Mouse (Mus musculus): ENCODE results near the gene Kcnc4.

The Kcnc4 gene

DNA sequence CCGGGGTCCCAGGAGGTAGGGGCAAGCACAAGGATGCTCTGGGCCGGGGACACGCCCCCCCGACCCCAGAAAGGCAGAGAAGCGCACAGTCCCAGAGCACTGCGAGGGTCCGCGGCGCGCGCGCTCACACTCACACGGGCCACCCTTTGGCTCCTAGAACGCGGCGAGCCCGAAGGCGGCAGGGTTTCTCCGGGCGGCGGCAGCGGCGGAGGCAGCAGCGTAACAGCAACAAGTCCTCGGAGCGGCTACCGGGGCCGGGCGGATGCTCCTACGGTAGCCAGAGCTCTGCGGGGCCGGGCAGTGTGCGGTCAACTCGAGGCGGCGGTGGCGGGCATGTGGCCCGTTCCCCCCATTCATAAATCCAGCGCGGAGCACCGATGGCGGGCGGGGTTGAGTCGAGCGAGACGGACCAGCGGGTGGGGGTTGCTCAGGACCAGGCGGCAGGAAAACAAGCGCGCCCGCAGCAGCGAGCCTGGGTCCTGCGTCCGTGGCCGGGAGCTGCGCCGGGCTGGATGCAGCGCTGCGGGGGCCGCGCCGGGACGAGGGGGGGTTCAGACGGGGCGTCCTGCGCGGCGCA, at the start of gene Kcnc4:
Kcnc4 (minus strand) TSS at position 357 of the 577 bp plus-strand sequence.
- peak; percentile 54 for DNase-seq (ENCODE audit: extremely low spot score)

DNA sequence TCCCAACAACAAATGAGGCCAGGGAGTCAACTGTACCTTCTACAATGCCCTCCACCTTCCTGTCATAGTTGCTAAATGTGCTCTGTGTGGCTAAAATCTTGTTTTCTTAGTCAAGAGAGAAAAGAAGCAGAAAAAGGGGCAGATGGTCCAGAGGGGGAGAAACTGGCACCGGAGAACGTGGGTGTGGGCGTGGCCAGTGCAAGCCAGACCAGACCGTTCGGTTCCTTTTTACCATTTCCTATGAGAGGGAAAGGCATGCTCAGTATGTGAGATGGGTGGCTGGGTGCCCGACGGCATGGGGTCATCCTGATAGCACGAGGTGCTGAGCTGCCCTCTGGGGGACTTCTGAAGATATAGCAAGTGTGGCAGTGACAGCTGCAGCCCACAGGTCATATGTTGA, 49.3 kb upstream of the Kcnc4 start:
- DNase-seq (ENCODE audit: extremely low spot score): no peak

DNA sequence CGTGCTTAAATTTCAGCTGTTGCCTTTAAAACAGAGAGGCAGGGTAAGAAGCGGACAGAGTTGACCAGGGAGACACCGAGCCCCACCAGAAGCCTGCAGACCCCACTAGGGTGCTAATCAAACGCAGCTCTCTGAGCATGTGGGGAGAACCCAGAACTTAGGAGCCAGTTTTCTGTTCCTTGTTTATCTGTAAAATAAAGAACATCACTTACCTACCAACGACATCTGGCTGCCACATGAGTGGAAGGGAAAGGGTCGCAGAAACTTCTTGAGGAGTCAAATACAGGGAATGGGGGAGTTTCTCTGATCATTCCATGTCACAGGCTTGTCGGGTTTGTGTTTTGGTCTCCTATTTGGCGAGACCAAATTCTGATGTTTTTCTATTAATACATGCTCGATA, 48.6 kb upstream of the Kcnc4 start:
- no peak for DNase-seq (ENCODE audit: extremely low spot score)

DNA sequence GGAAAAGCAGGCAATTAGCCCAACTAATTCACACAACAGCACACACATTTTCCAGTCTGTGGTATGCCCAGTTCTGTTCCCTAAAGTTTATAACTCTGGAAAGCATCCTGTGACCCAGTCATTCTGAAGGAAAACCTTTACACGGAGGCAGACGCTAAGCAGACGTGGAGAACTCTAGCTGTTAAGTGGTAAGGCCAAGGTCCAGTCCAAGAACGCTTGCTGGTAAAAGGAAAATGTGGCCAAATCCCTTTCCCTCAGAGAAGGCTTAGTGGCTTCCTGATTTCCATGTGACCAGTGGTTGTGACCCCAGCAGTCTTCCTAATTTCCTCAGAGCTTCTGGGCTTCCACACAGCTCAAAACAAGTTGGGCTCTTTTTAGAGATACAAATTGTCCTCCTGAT, 47.2 kb upstream of the Kcnc4 start:
- DNase-seq (ENCODE audit: extremely low spot score): no peak

DNA sequence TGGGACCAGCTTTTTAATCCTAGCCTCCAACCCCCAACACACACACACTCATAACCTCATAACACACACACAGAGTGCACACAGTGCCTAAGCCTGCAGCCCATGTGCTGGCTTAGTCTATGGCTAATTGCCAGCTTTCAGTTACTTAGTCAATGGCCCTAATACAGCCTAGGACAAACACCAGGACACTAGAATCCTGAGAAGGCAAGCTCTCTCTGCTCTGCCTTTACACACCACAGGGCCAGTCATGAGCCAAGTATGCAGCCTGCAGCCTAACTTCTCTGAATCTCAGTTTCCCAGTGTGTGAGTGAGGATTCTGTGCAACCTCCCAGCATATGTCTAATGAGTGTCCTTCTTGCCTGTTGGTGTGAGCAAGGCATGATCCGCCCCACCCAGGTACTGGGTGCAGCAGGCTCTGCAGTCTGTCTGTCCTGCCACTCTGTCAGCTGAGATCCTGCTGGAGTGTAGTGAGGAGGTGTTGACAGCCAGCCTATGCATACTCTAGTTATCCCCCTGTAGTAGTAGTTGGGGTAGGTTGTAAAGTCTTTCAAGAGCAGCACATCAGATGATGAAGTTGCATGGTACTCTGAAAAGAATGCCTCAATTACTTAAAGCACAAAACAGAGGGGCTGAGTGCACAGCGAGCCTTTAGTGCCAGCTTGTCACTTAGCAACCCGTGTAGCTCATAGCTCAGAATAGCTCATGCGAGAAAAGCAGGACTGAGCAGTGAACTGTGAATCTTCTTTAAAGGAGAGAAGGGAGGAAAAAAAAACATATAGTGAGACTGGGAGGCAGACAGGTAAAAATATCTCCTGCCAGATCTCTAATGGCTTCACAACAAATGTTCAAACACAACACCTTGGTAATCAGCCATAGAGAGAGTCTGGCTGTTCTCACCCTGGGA, 46.4 kb upstream of the Kcnc4 start:
- no peak for DNase-seq (ENCODE audit: extremely low spot score)

DNA sequence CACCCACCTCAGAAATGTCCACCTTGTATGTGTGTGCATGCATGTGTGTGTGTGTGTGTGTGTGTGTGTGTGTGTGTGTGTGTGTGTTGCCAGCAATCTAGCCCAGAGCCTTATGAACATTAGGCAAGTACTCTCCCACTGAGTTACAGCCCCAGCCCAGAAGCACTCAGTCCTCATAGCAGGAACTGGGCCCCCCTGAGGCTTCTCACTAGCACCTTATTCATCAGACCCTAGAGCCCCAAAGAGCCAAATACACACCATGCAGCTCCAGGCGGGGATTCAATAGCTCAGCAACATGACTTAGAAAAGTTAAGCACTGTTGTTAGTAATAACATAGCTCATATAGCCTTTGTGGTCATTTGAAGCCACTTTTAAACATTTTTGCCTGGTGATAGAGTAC, 45.2 kb upstream of the Kcnc4 start:
- DNase-seq (ENCODE audit: extremely low spot score): no peak

DNA sequence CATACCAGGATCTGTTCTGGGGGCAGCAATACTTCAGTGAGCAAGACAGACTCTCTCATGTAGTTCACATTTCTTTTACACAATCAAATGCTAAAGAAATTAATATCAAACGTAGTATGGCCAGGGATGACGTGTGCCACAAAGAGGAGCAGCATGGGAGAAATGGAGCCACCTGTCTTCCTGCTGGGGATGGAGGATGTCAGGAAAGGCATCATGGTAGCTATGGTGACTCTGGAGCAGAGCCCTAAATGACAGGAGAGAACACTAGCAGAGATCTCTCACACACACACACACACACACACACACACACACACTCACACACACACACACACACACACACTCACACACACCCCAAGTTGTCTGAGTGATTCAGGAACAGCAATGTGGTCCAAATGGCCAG, 44.4 kb upstream of the Kcnc4 start:
- DNase-seq (ENCODE audit: extremely low spot score): no peak

DNA sequence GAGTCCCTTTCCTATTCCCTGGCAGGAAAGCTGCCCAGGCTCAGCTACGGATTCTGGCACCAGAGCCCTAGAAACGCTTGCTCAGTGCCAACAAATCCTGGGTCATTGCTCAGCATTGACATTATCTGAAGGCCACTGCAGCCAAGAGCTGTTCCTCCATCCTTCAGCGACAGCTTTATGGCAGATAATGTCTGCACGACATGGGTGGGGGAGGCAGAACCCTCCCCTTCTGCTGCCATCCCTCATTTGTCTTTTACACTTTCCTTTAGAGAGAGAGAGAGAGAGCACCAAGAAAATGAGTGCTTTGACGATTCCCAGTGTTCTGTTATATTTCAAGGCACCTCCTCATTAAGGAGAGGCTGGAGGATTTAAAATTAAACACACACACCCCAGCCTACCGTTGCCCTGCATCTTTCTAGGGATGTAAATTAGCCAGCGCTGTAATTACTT, 42.4 kb upstream of the Kcnc4 start:
- no peak for DNase-seq (ENCODE audit: extremely low spot score)

DNA sequence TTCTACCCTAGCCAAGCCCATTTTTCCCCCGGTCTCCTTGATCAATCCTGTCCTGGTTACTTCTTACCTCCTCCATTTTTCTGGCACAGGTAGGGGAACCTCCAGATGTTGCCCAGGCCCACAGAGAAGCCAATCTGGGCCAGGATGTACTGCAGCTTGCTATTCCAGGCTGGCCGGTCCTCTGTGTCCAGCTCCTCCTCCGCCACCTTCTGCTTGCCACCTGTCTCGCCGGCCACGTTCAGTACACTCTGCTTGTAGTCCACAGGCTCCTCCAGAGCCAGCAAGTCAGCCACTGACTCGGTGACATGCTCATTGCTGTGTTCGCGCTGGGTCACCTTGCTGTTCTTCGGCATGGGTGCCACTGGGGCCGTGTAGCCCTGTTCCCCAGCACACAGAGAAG, 40.9 kb upstream of the Kcnc4 start:
- DNase-seq (ENCODE audit: extremely low spot score): no peak

DNA sequence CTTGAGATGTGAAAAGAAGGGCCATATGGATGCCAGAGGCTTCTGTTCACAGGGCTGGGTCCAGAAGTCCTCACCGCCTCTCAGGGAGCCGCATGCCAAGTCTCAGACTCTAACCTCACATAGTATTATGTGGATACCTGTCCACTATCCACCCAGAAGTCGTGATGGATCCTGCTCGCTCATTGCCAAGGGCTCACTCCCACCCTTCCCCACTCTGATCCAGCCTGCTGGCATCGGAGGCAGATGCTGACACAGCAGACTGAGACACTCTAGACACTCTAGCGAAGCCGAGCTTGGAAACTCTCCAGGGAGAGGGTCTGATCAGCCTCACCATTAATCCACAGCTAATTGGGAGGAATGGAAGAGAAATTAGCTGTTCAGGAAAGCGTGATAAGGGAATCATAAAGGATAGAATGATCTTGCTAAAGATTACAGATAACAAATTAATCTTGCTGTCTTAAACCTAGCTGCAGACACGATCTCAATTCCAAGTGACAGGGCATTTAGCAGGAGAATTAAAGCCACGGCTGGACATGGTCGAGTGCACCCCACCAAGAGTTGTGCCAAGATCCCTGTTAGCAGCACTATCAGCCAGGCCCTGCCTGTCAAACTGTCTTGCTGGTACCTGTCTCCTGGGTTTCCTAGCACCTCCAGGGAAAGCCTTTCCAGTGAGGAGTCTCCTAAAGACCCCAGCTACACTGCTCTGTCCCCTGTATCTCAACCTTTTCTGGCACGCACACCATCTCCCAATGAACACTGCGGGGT, 36.9 kb upstream of the Kcnc4 start:
- no peak for DNase-seq (ENCODE audit: extremely low spot score)

DNA sequence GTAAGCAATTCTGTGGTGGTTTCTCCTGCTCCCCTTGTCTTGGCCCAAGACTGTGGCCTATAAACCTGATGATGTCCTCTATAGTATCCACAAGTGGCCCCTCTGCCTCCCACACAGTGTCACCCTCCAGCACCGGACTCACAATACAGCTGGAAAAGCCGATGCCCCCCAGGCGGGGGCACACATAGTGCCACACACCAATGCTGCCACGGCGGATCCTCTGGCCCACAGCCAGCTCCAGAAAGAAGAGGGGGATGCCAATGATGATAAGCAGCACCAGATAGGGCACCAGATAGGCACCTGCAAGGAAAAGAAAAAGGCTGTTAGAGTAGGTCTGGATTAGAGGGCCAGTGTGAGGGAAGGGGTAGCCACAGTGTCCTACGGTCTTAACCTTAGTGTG, 36.2 kb upstream of the Kcnc4 start:
- no peak for DNase-seq (ENCODE audit: extremely low spot score)

DNA sequence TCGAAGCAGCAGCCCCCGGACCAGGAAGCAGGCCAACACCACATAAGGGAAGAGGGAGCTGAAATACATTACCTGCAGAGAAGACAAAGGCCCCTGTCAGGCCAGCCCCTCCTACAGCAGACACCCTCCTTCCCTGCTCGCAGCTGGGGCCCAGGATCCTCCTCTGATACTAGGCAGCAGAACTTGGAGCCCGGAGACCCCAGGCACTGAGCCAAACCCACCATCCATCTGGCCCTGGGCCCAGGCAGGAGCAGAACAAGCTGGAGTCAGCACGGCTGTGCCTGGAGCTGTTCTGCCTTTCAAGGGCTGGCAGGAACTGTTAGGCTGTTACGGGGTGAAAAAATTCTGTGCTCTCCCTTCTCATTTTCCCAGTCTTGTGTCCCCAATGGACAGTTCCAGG, 32.1 kb upstream of the Kcnc4 start:
- DNase-seq (ENCODE audit: extremely low spot score): no peak

DNA sequence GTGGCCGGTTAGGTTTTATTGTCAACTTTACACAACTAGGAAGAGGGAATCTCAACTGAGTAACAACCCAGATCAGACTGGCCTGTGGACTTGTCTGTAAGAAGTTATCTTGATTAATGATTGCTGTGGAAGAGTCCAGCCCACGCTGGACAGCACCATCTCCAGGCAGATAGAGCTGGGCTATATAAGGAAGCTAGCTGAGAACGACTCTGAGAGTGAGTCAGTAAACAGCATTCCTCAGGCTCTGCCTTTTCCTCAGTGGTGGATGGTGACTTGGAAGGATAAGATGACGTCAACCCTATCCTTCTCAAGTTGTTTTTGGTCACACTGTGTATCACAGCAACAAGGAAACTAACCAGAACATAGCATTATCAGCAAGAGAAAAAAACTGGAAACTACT, 29.3 kb upstream of the Kcnc4 start:
- no peak for DNase-seq (ENCODE audit: extremely low spot score)

DNA sequence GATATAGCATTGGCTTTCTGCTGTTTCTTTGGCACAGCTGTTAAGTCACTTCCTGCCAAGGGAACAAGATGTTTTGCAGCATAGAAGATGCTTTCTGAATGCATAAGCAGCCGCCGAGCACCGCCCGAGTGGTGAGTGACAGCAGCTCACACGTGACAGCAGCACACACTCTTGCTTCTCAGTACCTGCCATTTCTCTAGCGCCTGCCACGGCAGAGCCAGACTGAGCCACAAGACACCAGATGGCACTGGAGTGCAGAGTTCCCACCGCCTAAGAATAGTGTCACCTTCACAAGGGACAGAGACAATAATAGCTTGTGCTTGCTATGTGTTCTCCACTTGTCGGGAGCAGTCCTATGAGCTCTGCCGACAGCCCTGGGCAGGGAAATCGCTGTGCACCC, 23.9 kb upstream of the Kcnc4 start:
- DNase-seq (ENCODE audit: extremely low spot score): no peak

DNA sequence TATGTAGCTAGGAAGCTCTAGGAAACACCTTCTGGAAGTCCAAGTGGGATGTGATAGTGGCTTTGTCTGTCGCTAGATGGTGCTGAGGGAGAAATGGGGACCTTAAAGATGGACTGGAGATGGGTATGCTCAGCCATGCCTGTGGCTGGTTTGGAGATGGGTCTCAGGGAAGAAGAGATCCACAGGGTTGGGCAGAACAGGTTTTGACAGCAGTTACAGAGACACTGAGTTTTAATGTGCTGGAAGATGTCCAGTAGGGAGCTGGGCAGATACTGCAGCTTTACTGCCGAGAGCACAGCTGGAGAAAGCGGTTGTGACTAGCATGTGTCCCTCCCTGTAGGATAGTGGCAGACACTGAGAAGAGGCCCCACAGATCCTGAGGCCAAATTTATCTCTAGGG, 21.3 kb upstream of the Kcnc4 start:
- no peak for DNase-seq (ENCODE audit: extremely low spot score)

DNA sequence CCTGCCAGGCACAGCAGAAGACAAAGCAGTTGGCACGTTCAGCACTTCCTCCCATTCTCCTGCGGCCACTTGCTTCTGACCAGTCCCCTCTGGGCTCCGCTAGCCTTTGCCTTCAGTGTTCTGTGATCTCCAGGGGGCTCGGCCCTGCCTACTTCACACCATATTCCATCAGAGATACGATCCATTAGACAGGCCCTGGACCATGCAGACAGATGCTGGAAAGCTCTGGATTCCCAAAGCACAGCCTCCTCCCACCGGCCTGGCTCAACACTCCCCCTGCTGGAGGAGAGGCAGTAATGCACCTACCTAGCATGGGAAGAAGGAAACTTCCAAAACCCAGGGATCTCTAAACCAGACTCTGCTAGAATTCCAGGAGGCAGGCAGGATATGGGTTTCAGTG, 12.8 kb upstream of the Kcnc4 start:
- peak; percentile 65 for DNase-seq (ENCODE audit: extremely low spot score)

DNA sequence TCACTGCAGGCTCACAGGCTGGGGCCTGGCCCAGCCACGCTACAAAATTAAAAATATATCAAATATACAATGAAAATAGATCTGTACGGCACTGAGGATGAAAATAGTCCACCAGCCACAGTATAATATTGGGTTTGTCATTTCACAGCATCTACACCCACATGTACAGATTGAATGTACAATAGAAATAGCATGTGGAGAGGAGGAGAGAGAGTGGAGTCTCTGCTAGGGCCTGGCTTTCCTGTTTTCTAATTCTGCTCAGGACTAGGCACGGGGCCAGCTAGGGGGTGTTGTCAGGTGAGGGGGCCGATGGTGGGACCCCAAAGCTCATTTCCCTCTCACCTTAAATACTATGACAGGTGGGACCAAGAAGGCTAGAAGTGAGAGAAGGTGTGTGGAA, 9.7 kb upstream of the Kcnc4 start:
- DNase-seq (ENCODE audit: extremely low spot score): no peak

DNA sequence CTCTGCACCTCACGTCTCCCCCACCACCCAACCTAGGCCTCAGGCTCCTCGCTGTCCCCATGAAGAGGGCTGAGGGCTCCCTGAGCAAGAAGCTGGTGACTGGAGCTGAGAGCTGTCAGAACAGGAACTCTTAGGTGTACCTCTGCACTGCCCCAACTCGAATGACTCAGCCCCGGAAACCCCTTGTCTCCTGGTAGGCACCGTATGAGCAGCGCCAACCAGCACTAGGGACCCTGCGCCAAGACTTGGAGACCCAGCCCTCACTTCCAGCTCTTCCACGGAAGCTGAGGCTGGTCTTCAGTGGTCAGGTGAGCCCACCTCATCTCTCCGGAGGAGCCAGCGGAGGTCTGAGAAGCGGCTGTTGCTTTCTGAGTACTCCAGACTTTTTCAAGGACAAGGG, 8.8 kb upstream of the Kcnc4 start:
- DNase-seq (ENCODE audit: extremely low spot score): no peak

DNA sequence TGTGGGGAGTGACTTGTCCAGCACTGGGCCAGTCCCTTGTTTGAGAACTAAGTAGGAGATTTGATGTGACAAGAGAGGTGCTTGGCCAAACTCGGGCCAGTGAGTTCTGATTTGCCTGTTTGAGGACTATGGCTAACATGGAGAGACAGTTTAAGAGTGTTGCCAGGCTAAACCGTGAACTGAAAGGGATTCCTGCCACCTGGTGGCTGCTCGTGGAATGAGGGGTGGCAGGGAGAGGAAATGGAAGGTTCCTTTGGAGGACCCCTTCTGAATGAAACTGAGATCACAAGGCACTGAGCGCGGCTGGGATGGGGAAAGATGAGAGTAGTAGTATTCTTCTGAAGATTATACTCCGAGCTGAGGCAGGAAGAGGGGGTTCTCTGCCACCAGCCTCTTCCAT, 7.2 kb upstream of the Kcnc4 start:
- peak; percentile 70 for DNase-seq (ENCODE audit: extremely low spot score)

DNA sequence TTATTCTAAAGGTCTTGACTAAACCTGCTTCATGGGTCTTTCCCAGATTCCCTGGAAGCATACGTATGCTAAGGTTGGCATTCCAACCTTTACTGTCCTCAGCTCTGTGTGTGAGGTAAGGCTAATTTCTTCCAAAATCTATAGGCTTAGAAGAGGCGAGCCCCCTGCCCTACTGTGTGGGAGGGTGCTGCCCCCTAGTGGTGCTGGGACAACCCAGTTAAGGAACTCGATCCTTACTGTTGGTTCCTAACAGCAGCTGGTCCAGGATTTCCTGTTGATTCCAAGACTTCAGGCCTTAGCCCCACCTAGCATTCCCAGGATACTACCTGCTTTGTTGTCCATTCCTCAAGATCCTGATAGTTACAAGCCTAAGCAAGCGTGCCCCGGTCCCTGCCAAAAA, 2.8 kb upstream of the Kcnc4 start:
- DNase-seq (ENCODE audit: extremely low spot score): peak; percentile 74

DNA sequence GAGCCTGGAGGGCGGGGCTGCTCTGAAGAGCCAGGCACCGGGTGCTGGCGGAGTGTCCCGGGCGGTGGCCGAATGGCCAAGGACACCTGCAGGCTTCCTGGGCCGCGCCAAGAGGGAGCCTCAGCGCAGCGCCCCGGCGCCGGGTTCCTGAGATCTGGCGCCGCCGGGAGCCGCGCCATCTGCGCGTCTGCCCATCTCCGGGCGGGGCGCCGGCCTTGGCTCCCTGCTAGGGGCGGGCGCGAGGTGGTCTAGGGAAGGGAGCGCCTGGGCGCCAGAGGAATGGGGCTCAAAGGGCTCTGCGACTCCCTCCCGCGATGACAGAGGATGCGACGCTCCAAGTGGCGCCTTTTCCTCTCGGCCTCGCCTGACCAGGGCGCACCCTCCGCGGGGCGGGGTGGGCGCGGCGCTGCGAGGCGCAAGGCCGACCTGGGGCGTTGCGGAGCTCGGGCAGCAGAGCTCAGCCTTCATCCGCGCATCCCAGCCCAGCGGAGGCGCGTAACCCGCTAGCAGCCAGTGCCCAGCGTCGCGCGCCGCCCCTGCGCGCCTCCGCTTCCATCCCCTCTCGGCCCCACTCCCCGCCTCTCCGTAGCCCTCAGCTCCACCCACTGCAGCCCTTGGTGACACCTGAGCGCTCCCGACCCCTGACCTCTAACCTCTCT, 550 bp upstream of the Kcnc4 start:
- DNase-seq (ENCODE audit: extremely low spot score): peak; percentile 63

DNA sequence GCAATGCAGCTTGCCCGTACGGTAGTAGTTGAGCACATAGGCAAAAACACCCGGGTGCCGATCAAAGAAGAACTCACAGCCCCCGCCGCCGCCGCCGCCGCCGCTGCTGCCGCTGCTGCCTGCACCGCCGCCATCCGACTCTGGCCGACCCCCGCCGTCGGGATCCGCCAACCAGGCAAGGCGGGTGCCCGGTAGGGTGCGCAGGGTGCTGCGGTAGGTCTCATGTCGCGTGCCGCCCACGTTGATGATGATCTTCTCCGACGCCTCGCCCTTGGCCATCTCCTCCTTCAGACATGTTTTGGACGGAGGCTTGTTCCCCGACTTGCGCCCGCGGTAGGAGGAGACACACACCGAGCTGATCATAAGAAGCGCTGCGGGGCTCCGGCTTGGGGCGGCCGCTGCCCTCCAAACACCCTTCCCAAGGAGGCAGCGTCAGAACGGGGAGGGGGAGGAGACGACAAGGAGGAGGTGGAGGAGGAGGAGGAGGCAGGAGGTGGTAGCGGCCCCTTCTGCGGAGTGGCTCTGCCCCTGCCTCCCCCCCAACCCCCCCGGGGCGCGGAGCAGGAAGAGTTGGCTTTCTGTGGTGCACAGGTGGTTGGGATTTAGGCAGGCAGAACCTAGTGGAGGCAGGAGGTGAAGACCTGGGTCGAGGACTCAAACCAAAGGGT, 690 bp downstream of the Kcnc4 start:
- DNase-seq (ENCODE audit: extremely low spot score): peak; percentile 36
